Mouse (Mus musculus) neural tube, embryonic 12.5 days (tissue): ENCODE measurements around the gene Ror2. TPM values are rescaled to one million over a fixed set of nuclear protein-coding genes. Genes with fewer than 3 reads are reported as not detected.

Source experiments
- ATAC-seq: fragments of 200-750 bp; cut with Nextera tagmentation; 2 replicates; pipeline ENCODE4 v1.8.0; 2017; ENCODE audit warnings: low read depth, mild to moderate bottlenecking, moderate TSS enrichment, moderate library complexity; ENCODE audit not compliant: low FRiP score
- H3K27ac ChIP-seq: fragments of 300-500 bp; sonication (generic); 2 replicates; pipeline ENCODE4 v1.5.1; 2016
- H3K27me3 ChIP-seq: fragments of 300-500 bp; sonication (generic); replicated peaks from 2 replicates; pipeline ENCODE4 v1.6.1; 2016; ENCODE audit warnings: mild to moderate bottlenecking
- H3K36me3 ChIP-seq: fragments of 300-500 bp; sonication (generic); 2 replicates; pipeline ENCODE4 v1.6.1; 2016; ENCODE audit warnings: mild to moderate bottlenecking
- H3K4me1 ChIP-seq: fragments of 300-500 bp; sonication (generic); 2 replicates; pipeline ENCODE4 v1.6.1; 2016
- H3K4me2 ChIP-seq: fragments of 300-500 bp; sonication (generic); replicated peaks from 2 replicates; pipeline ENCODE4 v1.6.1; 2016; ENCODE audit warnings: mild to moderate bottlenecking
- H3K4me3 ChIP-seq: fragments of 300-500 bp; sonication (generic); 2 replicates; pipeline ENCODE4 v1.5.1; 2016
- H3K9ac ChIP-seq: fragments of 300-500 bp; sonication (generic); 2 replicates; pipeline ENCODE4 v1.6.1; 2016; ENCODE audit warnings: mild to moderate bottlenecking
- H3K9me3 ChIP-seq: fragments of 300-500 bp; sonication (generic); 2 replicates; pipeline ENCODE4 v1.6.1; 2016; ENCODE audit warnings: mild to moderate bottlenecking
- WGBS: fragments of 180-500 bp; shearing (Covaris S2); methylation state at CpG from one replicate; pipeline ENCODE4 v1.1.7; 2016; 5-methylcytosine and 5-hydroxymethylcytosine counted together
- polyA plus RNA-seq: library from polyadenylated mRNA; unstranded; fragments of >200 nt; fragmentation: Nextera tagmentation; extraction: Ambion mirVana; gene quantifications from 2 replicates; pipeline ENCODE4 v1.2.1, GENCODE M21; 2016

Ror2 gene
- polyA plus RNA-seq, 1 experiment from 2014 or later = 10.7 TPM

- no peaks in the 10 kb centered on the region for H3K27me3 ChIP-seq
- H3K27ac ChIP-seq = no peak overlapping the region
- peaks cover 10% of the 10 kb centered on the region for H3K4me1 ChIP-seq
- no peak overlapping the region for H3K9ac ChIP-seq
- no peaks in the 10 kb centered on the region for H3K36me3 ChIP-seq
- ATAC-seq = no peak
- 53% methylated on average over 6 of the region's 6 CpGs for WGBS
- H3K4me2 ChIP-seq = no peak overlapping the region
- H3K9me3 ChIP-seq = peaks cover 12% of the 10 kb centered on the region
- no peak overlapping the region for H3K4me3 ChIP-seq
Observed at GRCm38 (mm10) chr13:53227019-53227418, 58.9 kb downstream of the Ror2 start.

GRCm38 (mm10) chr13:53226461-53226860 lies 59.5 kb downstream of the Ror2 start:
- Histone ChIP-seq H3K9ac (no peak overlapping the region), H3K4me1 (peaks cover 7% of the 10 kb centered on the region), H3K4me2 (no peak overlapping the region), H3K27me3 (no peaks in the 10 kb centered on the region), H3K36me3 (no peaks in the 10 kb centered on the region), H3K9me3 (peaks cover 12% of the 10 kb centered on the region), H3K27ac (no peak overlapping the region), H3K4me3 (no peak overlapping the region)
- WGBS = 84% methylated on average over 7 of the region's 7 CpGs
- ATAC-seq = no peak

GRCm38 (mm10) chr13:53225925-53226324 lies 60.0 kb downstream of the Ror2 start:
- Histone ChIP-seq H3K27me3 (no peaks in the 10 kb centered on the region), H3K27ac (no peak overlapping the region), H3K4me3 (no peak overlapping the region), H3K9me3 (peaks cover 12% of the 10 kb centered on the region), H3K9ac (no peak overlapping the region), H3K36me3 (no peaks in the 10 kb centered on the region), H3K4me1 (peaks cover 3% of the 10 kb centered on the region), H3K4me2 (no peak overlapping the region)
- ATAC-seq = no peak
- 96% methylated on average over 3 of the region's 3 CpGs for WGBS

- peaks cover 12% of the 10 kb centered on the region for H3K9me3 ChIP-seq
- H3K4me3 ChIP-seq = no peak overlapping the region
- H3K27me3 ChIP-seq = no peaks in the 10 kb centered on the region
- H3K27ac ChIP-seq = no peak overlapping the region
- ATAC-seq = no peak
- no peaks in the 10 kb centered on the region for H3K36me3 ChIP-seq
- WGBS = 91% methylated on average over 6 of the region's 6 CpGs
- no peak overlapping the region for H3K4me2 ChIP-seq
- H3K9ac ChIP-seq = no peak overlapping the region
- H3K4me1 ChIP-seq = no peaks in the 10 kb centered on the region
Observed at GRCm38 (mm10) chr13:53221176-53221575, 64.7 kb downstream of the Ror2 start.

- no peaks in the 10 kb centered on the region for H3K36me3 ChIP-seq
- 91% methylated on average over 10 of the region's 10 CpGs for WGBS
- no peaks in the 10 kb centered on the region for H3K27me3 ChIP-seq
- H3K9ac ChIP-seq = no peak overlapping the region
- ATAC-seq = no peak
- H3K27ac ChIP-seq = no peak overlapping the region
- no peak overlapping the region for H3K4me2 ChIP-seq
- no peaks in the 10 kb centered on the region for H3K4me1 ChIP-seq
- peaks cover 10% of the 10 kb centered on the region for H3K9me3 ChIP-seq
- H3K4me3 ChIP-seq = no peak overlapping the region
Observed at GRCm38 (mm10) chr13:53219889-53220288, 66.0 kb downstream of the Ror2 start.

- WGBS = 80% methylated on average over 3 of the region's 3 CpGs
- H3K36me3 ChIP-seq = no peaks in the 10 kb centered on the region
- peaks cover 5% of the 10 kb centered on the region for H3K9me3 ChIP-seq
- no peak overlapping the region for H3K9ac ChIP-seq
- H3K27me3 ChIP-seq = no peaks in the 10 kb centered on the region
- no peak overlapping the region for H3K4me2 ChIP-seq
- H3K4me1 ChIP-seq = no peaks in the 10 kb centered on the region
- ATAC-seq = no peak
- no peak overlapping the region for H3K27ac ChIP-seq
- no peak overlapping the region for H3K4me3 ChIP-seq
Observed at GRCm38 (mm10) chr13:53219391-53219790, 66.5 kb downstream of the Ror2 start.

- H3K36me3 ChIP-seq = no peaks in the 10 kb centered on the region
- no peak overlapping the region for H3K4me3 ChIP-seq
- H3K9me3 ChIP-seq = no peaks in the 10 kb centered on the region
- no peak for ATAC-seq
- no peak overlapping the region for H3K4me2 ChIP-seq
- no peak overlapping the region for H3K27ac ChIP-seq
- H3K9ac ChIP-seq = no peak overlapping the region
- peaks cover 5% of the 10 kb centered on the region for H3K4me1 ChIP-seq
- H3K27me3 ChIP-seq = no peaks in the 10 kb centered on the region
- WGBS = 72% methylated on average over 6 of the region's 6 CpGs
Observed at GRCm38 (mm10) chr13:53217396-53217975, 68.4 kb downstream of the Ror2 start.

- WGBS = 12% methylated on average over 19 of the region's 19 CpGs
- peak overlapping the region; percentile 55 for H3K4me2 ChIP-seq
- no peaks in the 10 kb centered on the region for H3K36me3 ChIP-seq
- H3K4me1 ChIP-seq = peaks cover 16% of the 10 kb centered on the region
- peak; percentile 68; the same call in 1 of the 2 replicates for ATAC-seq
- no peak overlapping the region for H3K27ac ChIP-seq
- 0 out of 2 replicates have a peak overlapping the region, but pooled peaks have one; percentile 33 for H3K9ac ChIP-seq
- H3K4me3 ChIP-seq = 0 out of 2 replicates have a peak overlapping the region, but pooled peaks have one; percentile 7
- H3K9me3 ChIP-seq = no peaks in the 10 kb centered on the region
- no peaks in the 10 kb centered on the region for H3K27me3 ChIP-seq
Observed at GRCm38 (mm10) chr13:53211971-53212733, 73.8 kb downstream of the Ror2 start.

GRCm38 (mm10) chr13:53208556-53208955 lies 77.4 kb downstream of the Ror2 start:
- Histone ChIP-seq H3K27me3 (peaks cover 3% of the 10 kb centered on the region; the same call in 1 of the 2 replicates), H3K27ac (no peak overlapping the region), H3K4me1 (peaks cover 16% of the 10 kb centered on the region), H3K9ac (no peak overlapping the region), H3K4me2 (no peak overlapping the region), H3K36me3 (no peaks in the 10 kb centered on the region), H3K4me3 (no peak overlapping the region), H3K9me3 (no peaks in the 10 kb centered on the region)
- no peak for ATAC-seq
- 85% methylated on average over 10 of the region's 10 CpGs for WGBS

GRCm38 (mm10) chr13:53205128-53205911 lies 80.6 kb downstream of the Ror2 start:
- Histone ChIP-seq H3K9me3 (no peaks in the 10 kb centered on the region), H3K9ac (no peak overlapping the region), H3K4me3 (no peak overlapping the region), H3K27me3 (peaks cover 6% of the 10 kb centered on the region; the same call in 1 of the 2 replicates), H3K4me1 (peaks cover 15% of the 10 kb centered on the region), H3K36me3 (no peaks in the 10 kb centered on the region), H3K4me2 (no peak overlapping the region), H3K27ac (no peak overlapping the region)
- 46% methylated on average over 17 of the region's 17 CpGs for WGBS
- ATAC-seq = no peak

- no peak for ATAC-seq
- Histone ChIP-seq H3K27ac (no peak overlapping the region), H3K9me3 (no peaks in the 10 kb centered on the region), H3K4me1 (peaks cover 20% of the 10 kb centered on the region), H3K4me2 (peak overlapping the region; percentile 24), H3K9ac (no peak overlapping the region), H3K4me3 (no peak overlapping the region), H3K36me3 (no peaks in the 10 kb centered on the region), H3K27me3 (peaks cover 6% of the 10 kb centered on the region; the same call in 1 of the 2 replicates)
- 50% methylated on average over 5 of the region's 5 CpGs for WGBS
Observed at GRCm38 (mm10) chr13:53202439-53202830, 83.5 kb downstream of the Ror2 start.
